Mouse (Mus musculus): ENCODE measurements around the gene Hmox1. TPM values are rescaled to one million over a fixed set of nuclear protein-coding genes. Genes with fewer than 3 reads are reported as not detected.

Gene Hmox1
- polyA plus RNA-seq (2015; fragmentation: Nextera tagmentation; extraction: Ambion mirVana), result 25.7 and 25.8 TPM in 2 replicates

DNA sequence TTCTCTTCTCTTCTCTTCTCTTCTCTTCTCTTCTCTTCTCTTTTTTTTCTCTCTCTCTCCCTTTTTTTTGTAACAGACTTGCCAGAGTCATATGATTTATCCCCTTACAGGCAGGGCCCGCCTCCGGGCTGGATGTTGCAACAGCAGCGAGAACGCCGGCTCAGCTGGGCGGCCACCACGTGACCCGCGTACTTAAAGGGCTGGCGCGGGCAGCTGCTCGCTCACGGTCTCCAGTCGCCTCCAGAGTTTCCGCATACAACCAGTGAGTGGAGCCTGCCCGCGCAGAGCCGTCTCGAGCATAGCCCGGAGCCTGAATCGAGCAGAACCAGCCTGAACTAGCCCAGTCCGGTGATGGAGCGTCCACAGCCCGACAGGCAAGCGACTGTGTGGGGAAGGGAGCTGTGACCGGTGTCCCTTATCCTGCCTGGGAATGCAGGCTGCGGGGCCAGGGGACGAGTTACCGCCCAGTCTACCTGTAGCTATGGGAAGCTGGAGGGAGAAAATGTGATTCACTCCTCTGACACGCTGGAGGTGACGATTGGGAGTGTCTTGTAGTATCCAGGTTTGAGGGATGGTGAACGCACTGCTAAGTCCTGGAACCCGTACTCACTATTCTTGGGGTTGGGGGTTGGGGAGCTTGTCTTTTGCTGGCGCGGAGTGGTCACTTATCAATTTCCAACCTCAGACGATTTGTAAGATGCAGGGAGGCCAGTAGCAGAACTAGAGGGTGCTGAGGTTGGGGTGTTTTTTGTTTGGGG is at the start of gene Hmox1:
Gene Hmox1 (plus strand): TSS at position 223 of the 758 bp plus-strand sequence.
- Histone ChIP-seq H3K9me3 (replicated peaks; ENCODE audit: control insufficient read depth, low read length) (no peaks in the 10 kb centered on the region), H3K9ac (ENCODE audit: low read length) (peak within 1 kb of the TSS; percentile 81), H3K27me3 (ENCODE audit: control insufficient read depth, insufficient read depth, low read length) (no peaks in the 10 kb centered on the region), H3K4me2 (ENCODE audit: low read depth, low read length) (peak within 1 kb of the TSS; percentile 88), H3K27ac (ENCODE audit: low read length) (peak within 1 kb of the TSS; percentile 80), H3K4me1 (ENCODE audit: control insufficient read depth, insufficient read depth, low read length) (peaks cover 15% of the 10 kb centered on the region), H3K4me3 (replicated peaks; ENCODE audit: low read length) (peak within 1 kb of the TSS; percentile 71), H3K36me3 (ENCODE audit: control insufficient read depth, insufficient read depth, low read length) (no peaks in the 10 kb centered on the region)
- 1% methylated on average over 36 of the region's 36 CpGs for WGBS
- ATAC-seq (ENCODE audit: insufficient read depth, low FRiP score), result peak; percentile 91

DNA sequence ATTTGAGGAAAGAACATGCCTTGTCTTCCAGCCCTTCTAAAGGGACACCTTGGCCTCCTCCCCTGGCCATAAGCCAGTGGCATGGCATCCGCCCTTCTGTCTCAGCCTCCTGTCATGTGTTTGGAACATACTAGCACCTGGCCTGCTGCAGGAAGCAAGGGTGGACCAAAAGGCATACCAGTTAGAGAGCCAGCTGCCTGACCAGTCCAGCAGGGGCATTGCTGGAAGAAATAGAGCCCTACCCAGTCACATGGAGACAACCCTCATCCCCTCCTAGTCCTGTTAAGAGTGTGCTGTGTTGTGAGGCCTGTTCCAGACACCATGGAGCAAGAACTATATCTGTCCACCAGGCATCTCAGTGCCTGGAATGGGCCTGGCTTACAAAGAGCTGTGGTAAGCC is 47.1 kb upstream of the Hmox1 start:
- Histone ChIP-seq H3K36me3 (ENCODE audit: control insufficient read depth, insufficient read depth, low read length) (no peaks in the 10 kb centered on the region), H3K9me3 (replicated peaks; ENCODE audit: control insufficient read depth, low read length) (no peaks in the 10 kb centered on the region), H3K4me2 (ENCODE audit: low read depth, low read length) (no peak overlapping the region), H3K4me1 (ENCODE audit: control insufficient read depth, insufficient read depth, low read length) (no peaks in the 10 kb centered on the region), H3K9ac (ENCODE audit: low read length) (no peak overlapping the region), H3K27ac (ENCODE audit: low read length) (no peak overlapping the region), H3K4me3 (replicated peaks; ENCODE audit: low read length) (no peak overlapping the region), H3K27me3 (ENCODE audit: control insufficient read depth, insufficient read depth, low read length) (no peaks in the 10 kb centered on the region)
- 95% methylated on average over 1 of the region's 1 CpGs for WGBS
- no peak for ATAC-seq (ENCODE audit: insufficient read depth, low FRiP score)

DNA sequence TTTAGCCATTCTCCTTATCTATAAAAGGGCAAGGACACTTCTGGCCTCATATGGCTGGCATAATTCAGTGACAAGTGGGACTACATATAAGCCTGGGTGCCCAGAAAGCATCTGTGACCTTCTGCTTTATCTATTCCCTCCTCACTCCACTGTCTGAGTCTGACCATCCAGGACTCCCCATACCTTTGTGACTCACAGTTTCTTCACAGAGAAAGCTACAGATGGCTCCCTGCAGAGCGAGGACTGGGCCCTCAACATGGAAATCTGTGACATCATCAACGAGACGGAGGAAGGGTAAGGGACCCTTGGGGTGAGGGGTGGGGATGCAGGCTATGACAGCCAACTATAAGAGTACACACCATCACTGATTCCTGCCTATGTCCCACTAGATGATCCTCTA is 45.6 kb upstream of the Hmox1 start:
- no peak overlapping the region for H3K4me3 ChIP-seq (replicated peaks; ENCODE audit: low read length)
- H3K4me1 ChIP-seq (ENCODE audit: control insufficient read depth, insufficient read depth, low read length), result no peaks in the 10 kb centered on the region
- H3K27me3 ChIP-seq (ENCODE audit: control insufficient read depth, insufficient read depth, low read length), result no peaks in the 10 kb centered on the region
- WGBS, result 91% methylated on average over 3 of the region's 3 CpGs
- H3K4me2 ChIP-seq (ENCODE audit: low read depth, low read length), result no peak overlapping the region
- no peaks in the 10 kb centered on the region for H3K9me3 ChIP-seq (replicated peaks; ENCODE audit: control insufficient read depth, low read length)
- no peaks in the 10 kb centered on the region for H3K36me3 ChIP-seq (ENCODE audit: control insufficient read depth, insufficient read depth, low read length)
- H3K27ac ChIP-seq (ENCODE audit: low read length), result no peak overlapping the region
- ATAC-seq (ENCODE audit: insufficient read depth, low FRiP score), result no peak
- H3K9ac ChIP-seq (ENCODE audit: low read length), result no peak overlapping the region

DNA sequence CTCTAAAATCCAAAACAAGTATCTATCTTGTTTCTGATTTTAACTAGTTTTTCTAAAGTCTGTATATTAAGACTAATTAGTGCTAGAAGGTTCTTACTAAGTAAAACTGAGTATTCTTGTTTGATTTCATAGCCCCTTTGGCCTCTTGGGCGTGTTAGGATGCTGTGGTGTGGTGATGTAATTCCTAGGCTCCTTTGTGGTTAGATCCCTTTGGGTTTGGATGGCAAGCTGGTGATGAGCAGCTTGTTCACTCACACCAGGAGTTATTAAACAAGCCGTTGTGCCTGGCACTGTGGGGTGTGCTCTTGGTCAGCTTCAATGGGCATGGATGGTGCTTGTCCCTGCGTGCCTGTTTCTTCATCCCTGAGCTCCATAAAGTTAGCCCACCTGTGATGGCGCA is 40.1 kb upstream of the Hmox1 start:
- no peaks in the 10 kb centered on the region for H3K36me3 ChIP-seq (ENCODE audit: control insufficient read depth, insufficient read depth, low read length)
- H3K4me1 ChIP-seq (ENCODE audit: control insufficient read depth, insufficient read depth, low read length), result no peaks in the 10 kb centered on the region
- 82% methylated on average over 4 of the region's 4 CpGs for WGBS
- ATAC-seq (ENCODE audit: insufficient read depth, low FRiP score), result no peak
- H3K9ac ChIP-seq (ENCODE audit: low read length), result no peak overlapping the region
- no peak overlapping the region for H3K27ac ChIP-seq (ENCODE audit: low read length)
- no peaks in the 10 kb centered on the region for H3K27me3 ChIP-seq (ENCODE audit: control insufficient read depth, insufficient read depth, low read length)
- no peaks in the 10 kb centered on the region for H3K9me3 ChIP-seq (replicated peaks; ENCODE audit: control insufficient read depth, low read length)
- no peak overlapping the region for H3K4me2 ChIP-seq (ENCODE audit: low read depth, low read length)
- H3K4me3 ChIP-seq (replicated peaks; ENCODE audit: low read length), result no peak overlapping the region

DNA sequence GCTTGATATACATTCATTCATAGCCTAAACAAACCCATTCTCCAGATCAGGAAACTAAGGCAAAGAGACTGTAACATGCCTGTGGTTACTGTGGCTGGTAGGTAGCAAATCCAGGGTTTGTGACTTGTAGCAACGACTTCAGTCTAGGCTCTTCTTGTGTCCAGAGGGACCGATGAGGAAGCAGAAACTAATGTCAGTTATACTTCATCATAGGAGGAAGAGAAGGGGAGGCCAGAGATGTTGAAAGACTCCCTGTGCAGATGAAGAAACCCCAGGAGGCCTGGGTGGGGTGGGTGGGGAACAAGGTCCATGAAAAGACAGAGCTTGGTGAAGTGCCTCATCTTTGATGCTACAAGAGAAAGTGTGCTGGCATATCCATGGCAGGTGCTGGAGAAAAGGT is 37.7 kb upstream of the Hmox1 start:
- ATAC-seq (ENCODE audit: insufficient read depth, low FRiP score), result no peak

DNA sequence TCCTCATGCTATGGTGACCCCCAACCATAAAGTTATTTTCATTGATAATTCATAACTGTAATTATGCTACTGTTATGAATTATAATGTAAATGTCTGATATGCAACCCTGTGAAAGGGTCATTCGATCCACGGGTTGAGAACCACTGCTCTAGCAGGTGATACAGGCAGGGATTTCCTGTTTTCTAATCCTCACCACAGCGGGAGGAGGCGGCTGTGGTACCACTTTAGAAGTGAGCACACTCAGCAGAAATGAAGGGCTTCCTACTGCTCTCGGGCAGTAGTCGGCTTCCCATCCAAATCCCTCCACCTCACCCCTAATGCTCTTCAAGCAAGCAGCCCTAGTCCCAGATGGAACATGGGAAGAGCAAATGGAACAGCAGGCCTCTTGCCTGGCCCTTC is 33.4 kb upstream of the Hmox1 start:
- H3K4me2 ChIP-seq (ENCODE audit: low read depth, low read length), result no peak overlapping the region
- 69% methylated on average over 6 of the region's 6 CpGs for WGBS
- no peak for ATAC-seq (ENCODE audit: insufficient read depth, low FRiP score)
- H3K4me1 ChIP-seq (ENCODE audit: control insufficient read depth, insufficient read depth, low read length), result no peaks in the 10 kb centered on the region
- H3K36me3 ChIP-seq (ENCODE audit: control insufficient read depth, insufficient read depth, low read length), result no peaks in the 10 kb centered on the region
- H3K27ac ChIP-seq (ENCODE audit: low read length), result no peak overlapping the region
- no peaks in the 10 kb centered on the region for H3K9me3 ChIP-seq (replicated peaks; ENCODE audit: control insufficient read depth, low read length)
- H3K4me3 ChIP-seq (replicated peaks; ENCODE audit: low read length), result no peak overlapping the region
- H3K27me3 ChIP-seq (ENCODE audit: control insufficient read depth, insufficient read depth, low read length), result no peaks in the 10 kb centered on the region
- H3K9ac ChIP-seq (ENCODE audit: low read length), result no peak overlapping the region

More for the DNA sequence above, 37.7 kb upstream of the Hmox1 start:
- WGBS, result 83% methylated on average over 2 of the region's 2 CpGs
- Histone ChIP-seq H3K4me1 (ENCODE audit: control insufficient read depth, insufficient read depth, low read length) (no peaks in the 10 kb centered on the region), H3K4me2 (ENCODE audit: low read depth, low read length) (no peak overlapping the region), H3K9me3 (replicated peaks; ENCODE audit: control insufficient read depth, low read length) (no peaks in the 10 kb centered on the region), H3K36me3 (ENCODE audit: control insufficient read depth, insufficient read depth, low read length) (no peaks in the 10 kb centered on the region), H3K27me3 (ENCODE audit: control insufficient read depth, insufficient read depth, low read length) (no peaks in the 10 kb centered on the region), H3K9ac (ENCODE audit: low read length) (no peak overlapping the region), H3K4me3 (replicated peaks; ENCODE audit: low read length) (no peak overlapping the region), H3K27ac (ENCODE audit: low read length) (no peak overlapping the region)

DNA sequence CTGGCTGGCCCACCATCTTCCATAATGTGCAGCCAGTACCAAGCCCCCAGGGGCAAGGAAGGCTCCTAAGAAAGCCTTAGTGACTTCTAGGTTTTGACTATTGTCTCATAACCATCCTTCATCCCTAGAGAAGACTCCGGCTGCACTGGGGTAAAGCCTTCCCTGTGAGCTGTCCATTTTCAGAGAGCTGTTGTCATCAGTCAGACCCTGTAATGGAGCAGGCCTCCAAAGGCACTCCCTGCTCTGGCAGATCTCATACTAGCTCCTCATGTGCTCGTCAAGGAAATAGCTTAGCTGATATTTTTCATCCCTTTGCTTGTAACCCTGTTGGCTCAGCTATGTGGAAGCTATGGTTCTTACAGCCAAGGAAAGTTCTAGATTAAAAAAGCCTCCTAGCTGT is 32.6 kb upstream of the Hmox1 start:
- H3K27ac ChIP-seq (ENCODE audit: low read length), result no peak overlapping the region
- H3K27me3 ChIP-seq (ENCODE audit: control insufficient read depth, insufficient read depth, low read length), result no peaks in the 10 kb centered on the region
- H3K4me3 ChIP-seq (replicated peaks; ENCODE audit: low read length), result no peak overlapping the region
- H3K4me1 ChIP-seq (ENCODE audit: control insufficient read depth, insufficient read depth, low read length), result no peaks in the 10 kb centered on the region
- H3K36me3 ChIP-seq (ENCODE audit: control insufficient read depth, insufficient read depth, low read length), result no peaks in the 10 kb centered on the region
- no peaks in the 10 kb centered on the region for H3K9me3 ChIP-seq (replicated peaks; ENCODE audit: control insufficient read depth, low read length)
- no peak for ATAC-seq (ENCODE audit: insufficient read depth, low FRiP score)
- 67% methylated on average over 2 of the region's 2 CpGs for WGBS
- no peak overlapping the region for H3K9ac ChIP-seq (ENCODE audit: low read length)
- no peak overlapping the region for H3K4me2 ChIP-seq (ENCODE audit: low read depth, low read length)

DNA sequence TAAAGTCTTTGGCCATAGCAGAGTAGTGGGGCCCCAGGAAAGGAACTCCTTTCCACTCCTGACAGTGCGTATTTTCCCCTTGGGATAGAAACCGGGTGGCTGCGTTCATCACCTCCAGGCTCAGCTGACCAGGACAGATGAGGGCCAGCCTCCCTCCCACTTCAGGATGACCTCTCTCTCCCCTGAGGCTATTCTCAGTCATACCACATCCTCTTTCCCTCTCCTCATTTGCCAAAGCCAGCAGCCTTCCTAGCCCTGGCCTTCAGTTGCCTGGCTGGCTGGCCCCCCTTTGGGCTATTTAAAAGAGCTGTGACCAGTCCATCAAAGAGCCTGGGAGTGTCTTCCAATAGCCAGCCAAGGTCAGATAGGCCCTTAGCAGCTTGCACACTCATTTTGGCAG is 30.1 kb upstream of the Hmox1 start:
- H3K9ac ChIP-seq (ENCODE audit: low read length), result no peak overlapping the region
- H3K4me3 ChIP-seq (replicated peaks; ENCODE audit: low read length), result no peak overlapping the region
- no peak overlapping the region for H3K4me2 ChIP-seq (ENCODE audit: low read depth, low read length)
- H3K27me3 ChIP-seq (ENCODE audit: control insufficient read depth, insufficient read depth, low read length), result no peaks in the 10 kb centered on the region
- 64% methylated on average over 3 of the region's 3 CpGs for WGBS
- ATAC-seq (ENCODE audit: insufficient read depth, low FRiP score), result no peak
- no peaks in the 10 kb centered on the region for H3K4me1 ChIP-seq (ENCODE audit: control insufficient read depth, insufficient read depth, low read length)
- H3K9me3 ChIP-seq (replicated peaks; ENCODE audit: control insufficient read depth, low read length), result no peaks in the 10 kb centered on the region
- H3K27ac ChIP-seq (ENCODE audit: low read length), result no peak overlapping the region
- H3K36me3 ChIP-seq (ENCODE audit: control insufficient read depth, insufficient read depth, low read length), result no peaks in the 10 kb centered on the region

DNA sequence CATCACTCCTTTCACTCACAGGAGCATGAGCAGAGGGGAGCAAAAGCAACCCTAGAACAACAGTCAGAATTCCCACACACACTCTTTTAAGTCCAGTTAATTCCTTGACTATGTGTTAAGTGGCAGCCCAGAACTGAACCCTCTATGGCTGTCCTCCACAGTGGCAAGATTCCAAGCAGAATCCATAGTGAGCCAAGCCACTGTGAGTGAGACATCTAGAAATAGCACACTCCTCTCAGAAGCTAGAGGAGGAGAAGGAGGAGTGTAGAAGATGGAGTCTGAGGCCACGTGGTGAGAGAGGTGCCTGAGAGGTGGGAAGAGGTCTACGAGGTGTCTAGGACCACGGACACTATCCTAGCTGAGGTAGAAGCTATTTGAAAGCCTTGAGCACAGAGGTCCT is 28.6 kb upstream of the Hmox1 start:
- Histone ChIP-seq H3K27me3 (ENCODE audit: control insufficient read depth, insufficient read depth, low read length) (no peaks in the 10 kb centered on the region), H3K27ac (ENCODE audit: low read length) (no peak overlapping the region), H3K9me3 (replicated peaks; ENCODE audit: control insufficient read depth, low read length) (no peaks in the 10 kb centered on the region), H3K4me3 (replicated peaks; ENCODE audit: low read length) (no peak overlapping the region), H3K4me2 (ENCODE audit: low read depth, low read length) (no peak overlapping the region), H3K9ac (ENCODE audit: low read length) (no peak overlapping the region), H3K4me1 (ENCODE audit: control insufficient read depth, insufficient read depth, low read length) (no peaks in the 10 kb centered on the region), H3K36me3 (ENCODE audit: control insufficient read depth, insufficient read depth, low read length) (no peaks in the 10 kb centered on the region)
- 88% methylated on average over 3 of the region's 3 CpGs for WGBS
- no peak for ATAC-seq (ENCODE audit: insufficient read depth, low FRiP score)

Data from stomach, embryonic 16.5 days (tissue).